Mouse (Mus musculus): ENCODE data around the gene 1700012B07Rik.

The 1700012B07Rik gene

GRCm38 (mm10) chr11:109745210-109745609 lies 82.6 kb downstream of the 1700012B07Rik start:
- DNase-seq = no peak

DNA sequence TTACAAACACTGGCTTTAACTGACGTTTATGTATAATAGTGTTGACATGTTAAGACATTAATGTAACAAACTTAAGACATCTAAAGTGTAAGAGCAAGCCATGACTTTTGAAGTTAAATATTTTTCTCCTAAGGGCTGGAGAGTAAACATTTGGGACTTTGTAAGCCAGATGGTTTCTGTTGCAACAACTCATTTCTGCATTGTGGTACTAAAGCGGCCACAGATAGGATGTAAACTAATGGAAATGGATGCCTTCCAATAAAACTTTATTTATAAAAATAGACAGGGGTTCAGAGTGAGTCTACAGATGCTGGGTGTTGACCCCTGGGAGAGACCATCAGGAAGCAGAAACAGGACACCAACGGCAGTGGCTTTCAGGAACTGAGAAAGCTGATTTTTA lies 89.9 kb downstream of the 1700012B07Rik start:
- no peak for DNase-seq

All from thymus, postnatal 14 days (tissue).